Mouse (Mus musculus) thymus, postnatal 36 days (tissue): ENCODE measurements at regions not wholly inside any gene's neighbourhood (a gene's known extent, or its start where the extent isn't known, plus 50 kb on each side); places are given as distances from the start of the nearest gene placed in this dataset.

ENCODE experiments used
- DNase-seq, 2 experiments: peaks; one replicate each; pipeline ENCODE4 v3.0.0; 2022; ENCODE audit warnings: mixed read lengths in 2 of 2

- no peak for DNase-seq
These were observed 207.2 kb downstream of the Tbx15 start for GRCm38 (mm10) chr3:99447361-99447760.

- no peak for DNase-seq
These were observed 207.6 kb downstream of the Tbx15 start for GRCm38 (mm10) chr3:99447813-99448212.

GRCm38 (mm10) chr3:99459036-99459863 is 219.1 kb downstream of the Tbx15 start:
- no peak for DNase-seq

- DNase-seq = peak in 1 of 2 experiments; percentile 7
These were observed 259.8 kb downstream of the Tbx15 start for GRCm38 (mm10) chr3:99499980-99500379.

- DNase-seq = no peak
These were observed 264.6 kb downstream of the Tbx15 start for GRCm38 (mm10) chr3:99504772-99505171.

- no peak for DNase-seq
These were observed 272.1 kb downstream of the Tbx15 start for GRCm38 (mm10) chr3:99512250-99512649.

GRCm38 (mm10) chr3:99512933-99513332 is 272.8 kb downstream of the Tbx15 start:
- no peak for DNase-seq

GRCm38 (mm10) chr3:99515751-99516150 is 275.6 kb downstream of the Tbx15 start:
- no peak for DNase-seq

- no peak for DNase-seq
These were observed 320.7 kb downstream of the Tbx15 start for GRCm38 (mm10) chr3:99560917-99561316.

- DNase-seq = no peak
These were observed 311.8 kb upstream of the Spag17 start for GRCm38 (mm10) chr3:99573335-99573976.

GRCm38 (mm10) chr3:99573977-99574373 is 311.2 kb upstream of the Spag17 start:
- no peak for DNase-seq

GRCm38 (mm10) chr3:99602679-99603078 is 282.5 kb upstream of the Spag17 start:
- no peak for DNase-seq

- DNase-seq = no peak
These were observed 252.9 kb upstream of the Spag17 start for GRCm38 (mm10) chr3:99632309-99632708.

- no peak for DNase-seq
These were observed 243.7 kb upstream of the Spag17 start for GRCm38 (mm10) chr3:99641343-99642106.

GRCm38 (mm10) chr3:99644910-99645309 is 240.3 kb upstream of the Spag17 start:
- DNase-seq = no peak

- DNase-seq = no peak
These were observed 239.9 kb upstream of the Spag17 start for GRCm38 (mm10) chr3:99645318-99645717.

GRCm38 (mm10) chr3:99657617-99658016 is 227.6 kb upstream of the Spag17 start:
- DNase-seq = no peak

GRCm38 (mm10) chr3:99663783-99664182 is 221.4 kb upstream of the Spag17 start:
- no peak for DNase-seq

- no peak for DNase-seq
These were observed 219.8 kb upstream of the Spag17 start for GRCm38 (mm10) chr3:99665363-99665762.

- DNase-seq = no peak
These were observed 219.1 kb upstream of the Spag17 start for GRCm38 (mm10) chr3:99665902-99666768.

- no peak for DNase-seq
These were observed 211.1 kb upstream of the Spag17 start for GRCm38 (mm10) chr3:99674145-99674544.

GRCm38 (mm10) chr3:99709506-99709905 is 175.7 kb upstream of the Spag17 start:
- no peak for DNase-seq

- no peak for DNase-seq
These were observed 168.8 kb upstream of the Spag17 start for GRCm38 (mm10) chr3:99716381-99716780.
